Mouse (Mus musculus): ENCODE results near the gene Ggta1.
"Not testable (repeated sequence)": the region's sequence is repeated elsewhere in the genome, so short reads cannot be mapped to it uniquely, and the experiment has no call there.

Ggta1 gene

GRCm38 (mm10) chr2:35461131-35461947, 1.7 kb downstream of the Ggta1 start:
- DNase-seq (ENCODE audit: low spot score in 2 of 2), result peak; percentile 81 to 84

- DNase-seq (ENCODE audit: low spot score in 2 of 2), result no peak
These were observed 2.6 kb downstream of the Ggta1 start for GRCm38 (mm10) chr2:35460378-35460880.

- DNase-seq (ENCODE audit: low spot score in 2 of 2), result no peak
These were observed 3.7 kb downstream of the Ggta1 start for GRCm38 (mm10) chr2:35459316-35459715.

GRCm38 (mm10) chr2:35458421-35458820, 4.6 kb downstream of the Ggta1 start:
- DNase-seq (ENCODE audit: low spot score in 2 of 2), result no peak

- DNase-seq (ENCODE audit: low spot score in 2 of 2), result peak; percentile 53 to 54
These were observed 9.3 kb downstream of the Ggta1 start for GRCm38 (mm10) chr2:35453736-35454135.

GRCm38 (mm10) chr2:35452695-35453094, 10.3 kb downstream of the Ggta1 start:
- DNase-seq (ENCODE audit: low spot score in 2 of 2), result not testable (repeated sequence)

GRCm38 (mm10) chr2:35451484-35452050, 11.5 kb downstream of the Ggta1 start:
- no peak for DNase-seq (ENCODE audit: low spot score in 2 of 2)

- DNase-seq (ENCODE audit: low spot score in 2 of 2), result no peak
These were observed 12.2 kb downstream of the Ggta1 start for GRCm38 (mm10) chr2:35450856-35451255.

GRCm38 (mm10) chr2:35449687-35450622, 13.1 kb downstream of the Ggta1 start:
- DNase-seq (ENCODE audit: low spot score in 2 of 2), result no peak

GRCm38 (mm10) chr2:35448914-35449670, 13.9 kb downstream of the Ggta1 start:
- no peak for DNase-seq (ENCODE audit: low spot score in 2 of 2)

- DNase-seq (ENCODE audit: low spot score in 2 of 2), result no peak
These were observed 14.7 kb downstream of the Ggta1 start for GRCm38 (mm10) chr2:35448215-35448913.

- DNase-seq (ENCODE audit: low spot score in 2 of 2), result no peak
These were observed 15.6 kb downstream of the Ggta1 start for GRCm38 (mm10) chr2:35447453-35447852.

GRCm38 (mm10) chr2:35446798-35447197, 16.2 kb downstream of the Ggta1 start:
- no peak for DNase-seq (ENCODE audit: low spot score in 2 of 2)

GRCm38 (mm10) chr2:35446300-35446699, 16.7 kb downstream of the Ggta1 start:
- no peak for DNase-seq (ENCODE audit: low spot score in 2 of 2)

- no peak for DNase-seq (ENCODE audit: low spot score in 2 of 2)
These were observed 17.4 kb downstream of the Ggta1 start for GRCm38 (mm10) chr2:35445610-35446009.

- no peak for DNase-seq (ENCODE audit: low spot score in 2 of 2)
These were observed 18.2 kb downstream of the Ggta1 start for GRCm38 (mm10) chr2:35444764-35445262.

- no peak for DNase-seq (ENCODE audit: low spot score in 2 of 2)
These were observed 18.9 kb downstream of the Ggta1 start for GRCm38 (mm10) chr2:35443981-35444763.

GRCm38 (mm10) chr2:35443325-35443724, 19.7 kb downstream of the Ggta1 start:
- no peak for DNase-seq (ENCODE audit: low spot score in 2 of 2)

- no peak for DNase-seq (ENCODE audit: low spot score in 2 of 2)
These were observed 21.0 kb downstream of the Ggta1 start for GRCm38 (mm10) chr2:35442079-35442478.

- no peak for DNase-seq (ENCODE audit: low spot score in 2 of 2)
These were observed 21.6 kb downstream of the Ggta1 start for GRCm38 (mm10) chr2:35441419-35441818.

All from spleen, postnatal 36 days (tissue).